Mouse (Mus musculus) embryonic fibroblast, embryonic 13.5 days (primary cell): Measurements from ENCODE around the gene Trpc7.

Experiments used
- CTCF ChIP-seq: IDR thresholded peaks from 2 replicates; pipeline ENCODE4 v1.5.1; 2011; ENCODE audit warnings: mild to moderate bottlenecking, control low read depth, low read length, moderate library complexity, borderline replicate concordance; ENCODE audit not compliant: insufficient read depth
- POLR2A ChIP-seq: IDR thresholded peaks from 2 replicates; pipeline ENCODE4 v1.6.1; 2011; ENCODE audit warnings: low read depth, mild to moderate bottlenecking, control low read depth, low read length, moderate library complexity

- TF ChIP-seq CTCF: no peak
- no peak for TF ChIP-seq POLR2A
These were observed 42.4 kb downstream of the Trpc7 start for GRCm38 (mm10) chr13:56853436-56853835.
